Mouse (Mus musculus): Measurements from ENCODE around the gene Clrn2. TPM values are rescaled to one million over a fixed set of nuclear protein-coding genes. Genes with fewer than 3 reads are reported as not detected.
A peak's percentile ranks its signal among the peaks of the same experiment; 100 is the strongest.
"Not testable (repeated sequence)": the region's sequence is repeated elsewhere in the genome, so short reads cannot be mapped to it uniquely, and the experiment has no call there.

Gene Clrn2
- not detected in 2 replicates for polyA plus RNA-seq (2012; ENCODE audit: insufficient read depth, insufficient read length, missing spikeins)

DNA sequence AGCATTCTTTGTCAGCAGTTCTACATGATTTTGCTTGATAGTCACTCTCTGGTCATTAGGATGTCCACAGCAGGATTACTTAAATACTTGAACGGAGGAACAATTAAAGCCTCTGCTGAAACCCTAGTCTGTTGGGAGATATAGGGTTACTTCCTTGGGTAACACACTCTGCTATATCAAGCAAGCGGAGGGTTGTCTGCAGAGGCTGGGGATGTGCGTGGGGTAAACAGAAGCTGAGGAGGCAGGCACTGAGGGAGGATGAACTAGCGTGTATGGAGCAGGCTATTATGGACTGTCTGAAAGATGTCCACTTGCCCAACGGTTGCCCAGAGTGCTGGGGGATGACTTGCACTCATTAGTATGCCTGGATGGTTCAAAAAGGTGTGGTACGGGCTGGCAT is at the start of gene Clrn2:
Clrn2 (plus strand) TSS at position 301 of the 400 bp plus-strand sequence.
- H3K4me1 ChIP-seq (ENCODE audit: control insufficient read depth, insufficient read depth, low read length): peaks cover 7% of the 10 kb centered on the region
- TF ChIP-seq POLR2A (IDR thresholded peaks at IDR 0.05; ENCODE audit: borderline replicate concordance, low read depth, low read length): no peak
- TF ChIP-seq CTCF (IDR thresholded peaks at IDR 0.05; ENCODE audit: low read depth, low read length): no peak

DNA sequence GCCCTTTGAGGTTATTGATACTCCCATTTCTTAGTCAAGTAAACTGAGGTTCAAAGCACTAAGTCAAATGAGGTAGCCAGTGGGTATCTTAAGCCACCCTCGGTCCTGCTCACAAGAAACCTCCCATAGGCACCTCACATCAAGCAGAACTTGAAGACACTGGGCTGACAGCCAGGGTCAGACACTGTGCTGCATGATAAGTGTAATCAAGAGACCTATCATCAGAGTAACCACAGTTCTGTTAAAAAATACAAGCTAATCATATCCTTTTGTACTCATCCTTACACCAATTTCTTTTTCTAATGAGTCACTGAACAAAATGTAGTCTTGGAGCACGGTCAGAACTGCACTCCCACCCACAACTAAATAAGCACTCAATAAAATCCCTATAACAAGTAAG is 47.4 kb upstream of the Clrn2 start:
- TF ChIP-seq POLR2A (IDR thresholded peaks at IDR 0.05; ENCODE audit: borderline replicate concordance, low read depth, low read length) (no peak), CTCF (IDR thresholded peaks at IDR 0.05; ENCODE audit: low read depth, low read length) (no peak)
- no peaks in the 10 kb centered on the region for H3K4me1 ChIP-seq (ENCODE audit: control insufficient read depth, insufficient read depth, low read length)
- no peak overlapping the region for H3K27ac ChIP-seq (ENCODE audit: insufficient read depth, low read depth, low read length)
- H3K4me3 ChIP-seq (ENCODE audit: insufficient read depth, low read length): no peak overlapping the region

More for the DNA sequence above, at the start of gene Clrn2:
- Histone ChIP-seq H3K4me3 (ENCODE audit: insufficient read depth, low read length) (no peak within 1 kb of the TSS), H3K27ac (ENCODE audit: insufficient read depth, low read depth, low read length) (no peak within 1 kb of the TSS)

DNA sequence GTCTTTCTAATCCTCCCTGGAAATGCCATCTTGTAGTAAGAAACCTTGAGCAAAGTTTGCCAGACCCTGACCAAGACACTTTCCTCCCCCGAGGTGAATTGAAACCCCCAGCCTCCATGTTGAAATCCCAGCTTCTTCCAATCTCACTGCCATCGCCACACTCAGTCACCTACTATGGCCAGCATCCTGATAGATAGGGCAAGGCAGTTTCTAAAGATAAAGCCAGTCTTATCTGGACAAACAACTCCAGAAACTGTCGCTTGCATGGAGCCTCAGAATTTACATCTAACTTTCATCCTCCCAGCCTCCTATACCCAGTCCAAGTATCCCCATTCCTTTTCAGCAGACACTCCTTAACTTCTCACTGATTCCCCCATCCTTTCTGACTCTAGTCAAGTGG is 37.1 kb upstream of the Clrn2 start:
- Histone ChIP-seq H3K4me1 (ENCODE audit: control insufficient read depth, insufficient read depth, low read length) (no peaks in the 10 kb centered on the region), H3K4me3 (ENCODE audit: insufficient read depth, low read length) (no peak overlapping the region), H3K27ac (ENCODE audit: insufficient read depth, low read depth, low read length) (no peak overlapping the region)
- TF ChIP-seq CTCF (IDR thresholded peaks at IDR 0.05; ENCODE audit: low read depth, low read length) (no peak), POLR2A (IDR thresholded peaks at IDR 0.05; ENCODE audit: borderline replicate concordance, low read depth, low read length) (no peak)

DNA sequence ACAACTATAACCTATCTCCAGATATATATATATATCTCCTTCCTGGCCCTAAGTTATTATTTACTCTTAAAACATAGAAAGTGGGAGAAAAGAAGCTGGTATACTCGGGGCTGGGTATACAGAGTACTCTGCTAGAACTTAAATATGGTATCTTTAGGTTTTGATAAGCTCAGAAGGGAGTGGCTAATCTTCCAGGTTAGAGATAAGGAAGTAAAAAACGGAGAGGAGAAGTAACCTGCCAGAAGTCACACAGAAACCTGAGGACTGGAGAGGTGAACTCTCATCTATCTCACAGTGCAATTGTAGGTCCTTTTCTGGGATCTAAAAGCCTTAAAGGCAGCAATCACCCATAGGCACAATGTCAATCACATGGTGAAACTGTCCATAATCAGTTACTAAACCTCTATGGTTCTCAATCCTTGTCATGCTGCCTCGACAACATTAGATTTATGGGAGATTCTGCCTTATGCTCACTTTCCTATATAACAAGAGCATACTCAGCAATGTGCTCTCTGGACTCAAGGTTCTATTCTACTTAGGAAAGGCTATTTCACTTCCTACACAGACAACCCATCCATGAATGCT is 35.6 kb upstream of the Clrn2 start:
- Histone ChIP-seq H3K4me1 (ENCODE audit: control insufficient read depth, insufficient read depth, low read length) (no peaks in the 10 kb centered on the region), H3K4me3 (ENCODE audit: insufficient read depth, low read length) (no peak overlapping the region), H3K27ac (ENCODE audit: insufficient read depth, low read depth, low read length) (no peak overlapping the region)
- TF ChIP-seq POLR2A (IDR thresholded peaks at IDR 0.05; ENCODE audit: borderline replicate concordance, low read depth, low read length) (no peak), CTCF (IDR thresholded peaks at IDR 0.05; ENCODE audit: low read depth, low read length) (no peak)

DNA sequence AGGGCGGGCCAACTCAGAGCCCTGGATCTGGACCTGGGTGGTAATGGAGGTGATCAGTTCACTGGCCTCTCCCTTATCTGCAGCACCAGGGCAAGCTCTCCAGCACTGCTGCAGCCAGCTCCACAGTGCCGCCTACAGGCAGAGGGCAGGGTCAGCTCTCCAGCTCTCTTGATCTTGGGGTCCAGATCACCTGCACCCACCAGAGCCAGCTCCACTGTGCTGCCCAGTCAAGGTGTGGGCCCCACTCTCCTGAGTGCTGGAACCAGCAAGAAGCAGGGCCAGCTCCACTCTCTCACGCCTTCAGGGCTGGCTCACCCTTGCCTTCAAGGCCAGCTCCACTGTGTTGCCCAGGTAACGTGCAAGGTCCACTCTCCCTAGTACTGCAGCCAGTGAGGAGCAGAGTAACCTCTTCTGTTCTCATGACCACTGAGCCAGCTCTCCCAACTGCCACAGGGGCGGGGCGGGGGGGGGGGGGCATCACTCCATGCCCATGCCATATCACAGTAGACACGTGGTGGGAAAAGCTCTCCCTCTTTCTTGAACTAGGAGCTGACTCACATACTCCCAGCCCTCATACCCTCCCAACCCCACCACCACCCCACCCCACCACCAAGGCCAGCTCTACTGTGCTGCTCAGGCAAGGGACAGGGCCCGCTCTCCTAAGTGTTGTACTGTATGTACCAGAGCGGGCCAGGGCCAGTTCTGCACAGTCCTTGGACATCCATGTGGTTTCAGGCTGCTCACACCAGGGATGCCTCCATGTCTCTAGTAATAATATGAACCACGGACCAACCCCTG is 33.5 kb upstream of the Clrn2 start:
- H3K4me3 ChIP-seq (ENCODE audit: insufficient read depth, low read length): no peak overlapping the region
- TF ChIP-seq POLR2A (IDR thresholded peaks at IDR 0.05; ENCODE audit: borderline replicate concordance, low read depth, low read length) (no peak), CTCF (IDR thresholded peaks at IDR 0.05; ENCODE audit: low read depth, low read length) (peak; percentile 30; the same call in 1 of the 2 replicates)
- H3K27ac ChIP-seq (ENCODE audit: insufficient read depth, low read depth, low read length): no peak overlapping the region
- no peaks in the 10 kb centered on the region for H3K4me1 ChIP-seq (ENCODE audit: control insufficient read depth, insufficient read depth, low read length)

DNA sequence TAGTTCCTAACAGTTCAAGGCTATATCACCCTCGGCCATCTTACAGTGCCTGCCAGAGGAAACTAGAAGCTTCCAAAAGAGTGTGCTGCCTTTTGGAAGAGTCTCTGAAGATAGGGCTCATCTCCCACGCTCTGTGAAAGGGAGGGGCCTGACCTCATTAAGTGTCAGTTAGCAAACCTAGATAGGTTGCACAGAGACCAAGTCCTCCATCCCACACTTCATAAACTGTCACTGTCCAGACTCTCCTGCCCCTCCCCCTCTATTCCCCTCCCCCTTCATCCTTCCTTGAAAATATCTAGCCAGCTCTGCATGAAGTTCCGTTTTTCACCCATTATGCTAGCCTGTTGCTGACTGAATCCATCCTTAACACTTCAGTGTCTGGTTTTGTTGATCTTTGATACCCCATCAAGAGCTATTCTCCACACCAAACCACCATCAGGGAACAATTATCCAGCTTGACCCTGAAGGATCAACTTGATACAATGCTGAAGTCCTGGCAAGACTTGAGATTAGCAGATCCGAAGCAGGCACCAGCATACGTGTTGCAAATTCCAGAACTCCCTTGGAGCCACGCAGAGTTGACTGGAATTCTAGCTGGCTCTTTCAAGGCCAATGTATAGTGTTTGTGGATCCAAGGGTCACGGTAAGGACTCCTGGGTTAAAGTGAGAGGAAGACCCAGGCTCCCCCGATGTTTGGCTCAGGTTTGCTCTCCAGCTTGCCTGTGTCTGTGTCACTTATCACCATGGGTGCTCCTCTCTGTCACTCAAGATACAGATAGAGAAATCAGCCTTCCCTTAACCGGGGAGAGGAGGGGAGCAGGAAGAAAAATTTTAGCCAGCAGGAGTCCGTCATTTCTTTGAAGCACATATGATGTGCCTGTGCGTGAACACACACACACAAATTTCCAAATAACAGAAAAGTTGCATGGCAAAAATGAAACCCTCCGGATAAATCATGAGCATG is 31.4 kb upstream of the Clrn2 start:
- no peaks in the 10 kb centered on the region for H3K4me1 ChIP-seq (ENCODE audit: control insufficient read depth, insufficient read depth, low read length)
- no peak for TF ChIP-seq POLR2A (IDR thresholded peaks at IDR 0.05; ENCODE audit: borderline replicate concordance, low read depth, low read length)
- H3K27ac ChIP-seq (ENCODE audit: insufficient read depth, low read depth, low read length): no peak overlapping the region
- no peak overlapping the region for H3K4me3 ChIP-seq (ENCODE audit: insufficient read depth, low read length)

DNA sequence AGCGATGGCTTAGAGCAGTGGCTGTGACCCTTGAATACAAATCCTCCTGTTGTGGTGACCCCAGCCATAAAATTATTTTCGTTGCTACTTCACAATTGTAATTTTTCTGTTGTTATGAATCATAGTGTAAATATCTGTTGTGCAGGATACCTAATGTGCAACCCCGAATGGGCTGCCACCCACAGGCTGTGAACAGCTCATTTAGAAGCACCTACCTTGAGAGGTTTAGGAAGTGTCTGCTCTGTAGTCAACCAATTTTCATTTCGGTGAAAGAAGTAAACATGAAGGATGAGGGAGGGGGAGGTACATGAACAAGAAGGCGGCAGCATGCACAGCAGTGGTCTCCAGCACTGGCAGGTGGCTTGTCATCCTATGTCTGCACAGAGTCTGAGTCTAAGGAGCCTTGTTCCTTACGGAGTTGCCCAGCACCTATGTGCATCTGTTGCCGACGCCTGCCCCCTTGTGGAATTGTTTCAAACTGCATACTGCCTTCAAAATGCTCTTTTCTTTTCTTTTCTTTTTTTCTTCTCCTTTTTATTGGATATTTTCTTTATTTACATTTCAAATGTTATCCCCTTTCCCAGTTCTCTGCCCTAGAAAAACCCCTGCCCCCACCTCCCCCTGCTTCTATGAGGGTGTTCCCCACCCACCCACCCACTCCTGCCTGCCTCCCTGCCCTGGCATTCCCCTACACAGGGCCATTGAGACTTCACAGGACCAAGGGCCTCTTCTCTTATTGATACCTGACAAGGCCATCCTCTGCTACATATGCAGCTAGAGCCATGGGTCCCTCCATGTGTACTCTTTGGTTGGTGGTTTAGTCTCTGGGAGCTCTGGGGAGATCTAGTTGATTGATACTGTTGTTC is 29.3 kb upstream of the Clrn2 start:
- TF ChIP-seq POLR2A (IDR thresholded peaks at IDR 0.05; ENCODE audit: borderline replicate concordance, low read depth, low read length) (no peak), CTCF (IDR thresholded peaks at IDR 0.05; ENCODE audit: low read depth, low read length) (peak; percentile 58)
- Histone ChIP-seq H3K4me1 (ENCODE audit: control insufficient read depth, insufficient read depth, low read length) (no peaks in the 10 kb centered on the region), H3K27ac (ENCODE audit: insufficient read depth, low read depth, low read length) (no peak overlapping the region), H3K4me3 (ENCODE audit: insufficient read depth, low read length) (no peak overlapping the region)

DNA sequence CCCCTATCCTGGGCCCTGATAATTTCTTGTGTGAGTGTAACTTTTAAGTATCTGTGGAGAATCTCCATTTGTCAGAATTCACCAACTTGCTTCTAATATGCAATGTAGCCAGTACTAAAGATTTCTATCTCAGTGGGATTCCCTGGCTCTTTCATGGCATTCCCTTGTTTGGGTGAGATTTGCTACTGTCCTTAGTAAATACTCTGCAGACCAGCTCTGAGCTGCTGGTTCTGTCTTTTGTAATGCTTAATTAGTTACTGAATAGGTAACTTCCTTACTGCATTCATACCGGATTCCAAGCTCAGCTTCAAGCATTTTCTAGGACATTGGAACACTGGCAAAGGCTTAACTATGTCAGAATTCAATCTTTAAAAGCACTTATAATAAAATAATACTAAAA is 27.8 kb upstream of the Clrn2 start:
- not testable (repeated sequence) for H3K27ac ChIP-seq (ENCODE audit: insufficient read depth, low read depth, low read length); H3K4me1 ChIP-seq (ENCODE audit: control insufficient read depth, insufficient read depth, low read length); H3K4me3 ChIP-seq (ENCODE audit: insufficient read depth, low read length)

DNA sequence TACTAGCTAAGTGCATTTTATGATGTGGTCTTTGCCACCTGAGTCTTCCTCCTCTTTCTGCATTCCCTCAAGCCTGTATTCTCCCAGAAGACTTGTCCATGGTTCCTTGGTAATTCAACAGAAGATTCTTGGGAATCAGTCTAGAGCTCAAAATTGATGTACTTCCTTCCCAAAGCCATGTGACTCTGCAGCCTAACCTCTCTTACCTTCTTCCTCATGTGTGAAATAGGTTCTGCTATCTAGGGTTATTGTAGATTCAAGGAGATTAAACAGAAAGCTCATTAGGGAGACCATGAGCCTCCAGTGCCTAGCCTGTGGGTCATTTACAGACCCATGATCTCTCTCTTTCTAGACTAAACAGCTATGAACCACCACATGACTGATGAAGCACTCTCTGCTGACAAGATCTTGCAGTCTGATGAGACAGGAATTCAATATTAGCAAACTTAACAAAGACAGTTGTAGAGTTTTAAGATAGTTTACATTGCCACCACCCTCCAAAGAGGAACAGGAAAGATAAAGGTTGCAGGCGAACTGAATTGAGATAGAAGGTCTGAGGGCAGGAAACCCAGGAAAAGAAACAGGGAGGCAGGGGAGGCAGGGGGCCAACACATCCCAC is 27.0 kb upstream of the Clrn2 start:
- TF ChIP-seq CTCF (IDR thresholded peaks at IDR 0.05; ENCODE audit: low read depth, low read length) (no peak), POLR2A (IDR thresholded peaks at IDR 0.05; ENCODE audit: borderline replicate concordance, low read depth, low read length) (no peak)
- H3K4me3 ChIP-seq (ENCODE audit: insufficient read depth, low read length): no peak overlapping the region
- no peaks in the 10 kb centered on the region for H3K4me1 ChIP-seq (ENCODE audit: control insufficient read depth, insufficient read depth, low read length)
- no peak overlapping the region for H3K27ac ChIP-seq (ENCODE audit: insufficient read depth, low read depth, low read length)
